Mouse (Mus musculus) erythroblast, embryonic 14.5 days (primary cell): ENCODE data around the gene Ermap.

Experiments
- GATA1 ChIP-seq: IDR thresholded peaks from 2 replicates; pipeline ENCODE4 v1.6.1; 2012; ENCODE audit warnings: low read length, inconsistent platforms, mixed read lengths
- TAL1 ChIP-seq: IDR thresholded peaks from 3 replicates; pipeline ENCODE4 v1.6.1; 2012; ENCODE audit warnings: low read length, inconsistent platforms, mixed read lengths

DNA sequence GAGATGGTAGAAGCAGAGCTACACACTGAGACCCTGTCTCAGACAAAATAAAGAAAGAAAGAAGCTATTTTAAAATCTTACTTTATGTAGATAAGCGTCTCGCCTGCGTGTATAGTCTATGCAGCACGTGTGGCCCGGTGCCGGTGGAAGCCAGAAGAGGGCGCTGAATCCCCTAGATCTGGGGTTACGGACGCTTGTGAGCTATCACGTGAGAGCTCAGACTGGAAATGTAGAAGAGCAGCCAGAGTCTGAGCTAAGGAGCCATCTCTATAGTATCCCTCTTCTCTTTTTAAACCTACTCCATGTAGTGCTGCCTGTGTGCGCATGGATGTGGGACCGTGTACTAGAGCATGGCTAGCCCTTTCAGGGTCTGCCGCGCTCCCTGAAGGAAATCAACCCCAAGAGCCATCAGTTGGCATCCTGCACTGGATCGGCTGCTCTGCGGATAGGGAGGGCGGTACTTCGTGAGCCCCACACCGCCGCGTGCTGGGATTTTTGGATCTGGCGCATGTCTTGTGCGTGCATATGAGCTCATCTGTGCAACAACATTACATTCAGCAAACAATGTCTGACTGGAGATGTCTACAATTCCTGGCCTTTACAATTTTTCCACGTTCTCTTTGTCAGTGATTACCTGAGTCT lies 47.5 kb downstream of the Ermap start:
- TF ChIP-seq TAL1 = no peak
- no peak for TF ChIP-seq GATA1
